Mouse (Mus musculus): ENCODE measurements around the gene Chrdl1.

Chrdl1 gene

DNA sequence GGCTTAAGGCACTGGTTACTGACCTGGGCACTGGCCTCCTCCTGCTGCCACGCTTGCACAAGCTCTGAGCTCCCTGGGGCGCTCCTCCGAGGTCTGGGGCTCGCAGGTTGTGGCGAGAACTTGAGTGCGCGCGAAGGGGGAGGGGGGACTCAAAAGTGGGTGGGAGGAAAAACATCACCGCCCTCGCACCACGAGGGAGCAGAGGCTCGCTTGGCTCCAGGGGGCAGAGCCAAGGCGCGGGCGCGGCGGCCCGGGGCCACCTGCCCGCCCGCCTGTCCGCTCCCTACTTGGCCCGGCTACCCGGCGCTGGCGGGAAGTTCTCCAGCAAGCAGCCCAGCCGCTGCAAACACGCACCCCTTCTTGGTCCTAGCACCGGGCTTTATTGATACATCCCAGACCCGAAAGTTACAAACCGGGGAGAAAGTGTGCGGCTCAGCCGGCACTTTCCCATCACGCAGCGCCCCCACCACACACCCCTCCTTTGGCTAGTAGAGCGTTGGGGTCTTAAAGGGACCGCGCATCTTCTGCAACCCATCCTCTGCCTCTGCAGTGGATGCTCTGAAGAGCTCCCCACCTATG is at the start of gene Chrdl1:
Gene Chrdl1 (minus strand): TSS at position 472 of the 579 bp plus-strand sequence.
- DNase-seq (ENCODE audit: low spot score in 2 of 2): peak in 1 of 2 experiments; percentile 59

DNA sequence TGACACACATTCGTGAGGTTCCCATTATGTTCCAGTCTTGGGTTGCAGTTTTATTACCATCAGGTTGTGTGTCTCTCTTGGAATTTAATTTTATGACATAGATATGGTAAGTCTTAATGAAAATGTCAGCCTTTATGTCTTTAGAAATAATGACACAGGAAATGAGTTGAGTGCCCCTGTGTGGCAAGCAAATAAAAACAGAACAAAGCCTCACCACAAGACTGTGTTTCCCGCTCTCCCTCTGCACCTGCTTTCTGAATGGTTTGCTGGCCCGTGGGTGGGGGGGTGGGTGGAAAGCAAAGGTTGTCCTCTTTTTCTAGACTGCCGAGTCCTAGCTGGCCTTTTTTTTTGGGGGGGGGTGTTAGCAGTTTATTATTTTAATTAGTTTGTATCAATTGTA is 48.6 kb upstream of the Chrdl1 start:
- DNase-seq (ENCODE audit: low spot score in 2 of 2): no peak

DNA sequence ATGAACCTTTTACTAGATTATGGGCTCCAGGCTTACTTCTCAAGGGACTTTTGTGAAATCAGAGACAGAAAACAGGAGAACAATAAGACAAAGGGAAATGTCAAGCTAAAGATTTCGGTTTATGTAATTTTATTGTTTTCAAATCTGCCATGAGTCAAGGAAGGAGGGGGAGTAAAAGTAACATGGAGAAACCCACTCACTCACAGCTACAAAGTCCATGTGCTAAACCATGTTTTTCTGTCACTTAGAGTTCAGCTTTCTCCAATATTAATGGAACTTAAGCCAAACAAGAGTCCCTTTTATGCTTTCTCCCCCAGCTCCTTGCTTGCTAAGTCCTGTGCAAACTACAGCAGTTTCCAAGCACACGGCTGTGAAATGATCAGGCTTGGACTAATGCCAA is 10.5 kb upstream of the Chrdl1 start:
- DNase-seq (ENCODE audit: low spot score in 2 of 2): no peak

DNA sequence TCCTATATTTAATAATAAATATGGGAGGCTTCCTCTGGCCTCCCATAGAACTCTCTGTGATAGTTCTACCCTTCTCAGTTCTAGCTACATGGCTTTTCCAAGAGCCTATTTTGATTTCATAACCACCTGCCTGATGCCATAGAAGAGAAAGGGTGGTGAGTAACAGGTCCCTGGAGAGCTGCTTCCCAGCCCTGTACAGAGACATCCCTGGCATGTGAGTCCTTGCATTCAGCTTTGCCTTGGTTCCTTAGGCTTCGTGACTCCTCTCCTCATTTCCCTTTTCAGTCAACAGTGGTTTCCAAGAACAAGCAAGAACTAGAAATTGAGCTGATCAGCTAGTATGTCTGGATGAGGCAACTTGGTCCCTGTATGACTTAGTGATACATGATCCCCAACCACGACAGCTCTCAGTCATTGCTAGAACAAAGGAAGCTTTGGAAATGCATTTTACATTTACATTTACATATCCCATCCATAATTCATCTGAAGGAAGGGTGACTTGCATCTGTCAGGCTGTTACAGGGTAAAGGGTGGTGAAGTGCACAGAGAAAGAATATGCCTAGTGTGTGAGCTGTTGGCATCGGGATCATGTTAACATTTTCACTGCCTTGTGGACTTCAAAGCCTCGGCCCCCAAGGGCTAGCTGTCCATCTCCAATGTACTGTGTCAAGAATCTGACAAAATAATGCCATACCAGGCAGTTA is 27.7 kb downstream of the Chrdl1 start:
- no peak for DNase-seq (ENCODE audit: low spot score in 2 of 2)

DNA sequence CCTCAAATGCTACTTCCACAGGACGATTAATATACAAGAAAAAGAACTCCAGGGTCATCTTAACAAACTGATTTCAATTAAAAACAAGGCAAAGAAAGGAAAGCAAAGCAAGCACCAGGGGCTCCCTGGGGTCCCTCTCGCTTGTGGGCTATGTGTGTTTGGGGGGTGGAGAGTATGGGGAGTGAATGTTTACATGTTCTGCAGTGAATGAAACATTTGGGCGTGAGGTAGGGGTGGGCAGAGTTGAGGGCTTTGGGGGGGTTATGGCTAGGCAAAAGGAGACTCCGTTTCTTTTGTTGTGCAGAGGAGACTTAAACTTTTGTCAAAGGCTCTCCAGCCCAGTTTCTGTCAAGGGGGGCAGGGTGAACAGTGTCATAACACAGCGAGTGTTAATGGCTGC is 46.8 kb downstream of the Chrdl1 start:
- DNase-seq (ENCODE audit: low spot score in 2 of 2): no peak

DNA sequence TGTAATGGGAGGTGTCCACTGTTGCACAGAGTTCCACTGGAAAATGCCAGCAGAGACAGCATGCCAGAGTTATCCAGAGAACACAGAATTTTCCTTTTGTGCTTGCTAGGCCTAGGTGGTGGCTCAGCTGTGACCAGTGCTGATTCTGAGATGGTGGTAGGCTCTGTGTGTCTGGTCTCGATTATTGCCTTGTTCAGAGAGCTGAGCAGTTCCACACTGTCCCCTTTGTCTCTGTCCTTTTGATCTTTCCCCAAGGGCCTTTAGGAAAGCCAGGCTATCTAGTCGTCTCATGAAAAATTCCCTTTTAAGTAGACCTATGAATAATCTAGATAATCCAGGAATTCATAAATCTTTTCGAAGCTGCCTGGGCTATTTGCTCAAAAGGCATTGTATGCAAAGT is 47.3 kb downstream of the Chrdl1 start:
- no peak for DNase-seq (ENCODE audit: low spot score in 2 of 2)

DNA sequence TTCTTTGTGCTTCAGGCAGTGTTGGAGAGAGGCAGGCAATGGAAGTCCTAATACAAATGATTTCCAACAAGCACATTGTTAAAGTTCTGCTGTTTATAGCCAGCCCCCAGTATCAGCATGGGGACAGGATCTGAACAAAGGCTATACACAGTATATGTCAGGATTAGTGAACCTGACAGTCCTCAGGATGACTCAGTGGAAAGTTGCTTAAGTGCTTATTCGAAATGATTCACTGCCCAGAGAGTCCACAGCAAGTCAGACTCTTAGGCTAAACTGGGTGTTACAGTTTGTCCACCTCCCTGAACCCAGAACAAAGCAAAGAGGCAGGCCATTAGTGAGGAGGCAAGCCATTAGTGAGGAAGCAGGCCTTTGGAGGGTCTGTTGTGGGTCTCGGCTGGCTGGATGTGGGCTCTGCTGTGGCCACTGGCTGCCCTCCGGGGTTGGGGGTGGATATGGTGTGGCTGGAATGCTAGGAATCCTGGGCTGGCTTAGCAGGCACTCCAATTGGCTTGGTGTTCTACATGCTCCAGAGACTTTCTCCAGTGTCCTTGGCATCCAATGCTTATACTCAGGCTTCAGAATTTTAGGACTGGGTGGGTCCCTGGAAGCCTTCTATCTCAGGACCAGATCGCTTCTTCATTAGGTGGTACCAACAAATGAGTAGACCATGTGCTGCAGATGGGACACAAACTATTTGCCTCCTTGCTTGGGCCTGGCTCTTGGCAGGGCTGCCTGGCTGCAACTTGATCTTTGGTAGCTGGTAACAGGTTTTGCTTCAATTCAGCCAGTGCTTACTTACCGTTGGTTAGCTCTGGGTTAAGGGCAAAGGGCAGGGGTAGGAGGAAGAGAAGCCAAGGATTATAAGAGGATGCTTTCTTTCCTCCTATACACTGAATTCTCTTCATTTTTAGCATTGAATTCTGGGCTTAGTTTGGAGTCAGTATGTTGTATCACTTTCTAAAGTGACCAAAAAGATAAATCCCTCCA is 49.3 kb downstream of the Chrdl1 start:
- no peak for DNase-seq (ENCODE audit: low spot score in 2 of 2)

DNA sequence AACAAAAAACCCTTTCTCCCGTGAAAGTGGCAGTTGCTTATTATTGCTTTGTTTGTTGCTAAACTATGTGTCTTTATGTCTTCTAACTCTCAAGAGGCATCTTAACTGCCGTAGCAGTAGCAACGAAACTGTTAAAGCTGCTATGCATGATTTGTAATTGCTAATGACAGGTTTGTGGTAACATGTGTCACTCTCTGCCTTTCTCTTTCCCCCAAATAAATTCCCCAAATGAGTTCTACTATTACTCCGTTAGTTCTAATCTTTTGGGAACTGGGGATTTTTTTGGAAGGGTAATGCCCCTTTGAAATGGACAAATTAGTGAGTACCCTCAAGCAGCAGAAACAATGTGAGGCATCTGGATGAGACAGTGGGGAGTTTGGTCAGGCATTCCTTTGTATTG is 55.9 kb downstream of the Chrdl1 start:
- DNase-seq (ENCODE audit: low spot score in 2 of 2): no peak

DNA sequence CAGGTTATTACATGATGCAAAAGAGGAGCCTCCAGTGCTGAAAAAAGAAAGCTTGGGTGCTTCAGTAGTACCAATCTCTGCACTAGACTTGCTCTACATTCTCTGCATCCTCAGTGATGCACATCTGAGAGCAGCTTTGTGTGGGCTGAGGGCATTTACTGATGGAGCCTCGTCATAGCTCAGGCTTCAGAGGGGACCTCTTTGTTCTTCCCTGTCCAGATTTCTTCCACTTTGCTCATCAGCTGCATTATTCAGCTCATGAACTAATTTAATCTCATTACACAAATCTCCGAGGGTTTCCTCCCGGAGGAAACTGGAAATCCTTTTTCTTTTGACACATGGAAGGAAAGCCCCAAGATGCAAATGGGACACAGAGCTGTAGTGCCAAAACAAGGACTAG is 56.5 kb downstream of the Chrdl1 start:
- no peak for DNase-seq (ENCODE audit: low spot score in 2 of 2)

DNA sequence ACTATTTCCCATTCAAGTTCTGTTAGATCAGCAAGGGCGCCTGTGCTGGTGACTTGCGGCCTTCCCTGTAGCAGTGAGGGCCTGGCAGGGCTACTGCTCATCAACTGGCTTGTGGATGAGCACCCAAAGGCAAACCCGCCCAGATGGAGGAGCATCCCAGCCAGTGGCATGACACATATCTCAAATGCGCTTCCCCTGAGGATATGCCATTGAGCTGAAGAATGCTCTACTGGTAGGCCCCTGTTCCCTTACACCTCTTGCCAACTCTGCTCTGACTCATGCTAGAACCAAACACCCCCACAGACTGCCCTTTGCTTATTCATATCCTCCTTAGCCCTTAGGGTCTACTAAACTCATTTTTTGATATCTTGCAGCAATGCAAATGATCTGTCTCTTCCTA is 57.4 kb downstream of the Chrdl1 start:
- no peak for DNase-seq (ENCODE audit: low spot score in 2 of 2)

DNA sequence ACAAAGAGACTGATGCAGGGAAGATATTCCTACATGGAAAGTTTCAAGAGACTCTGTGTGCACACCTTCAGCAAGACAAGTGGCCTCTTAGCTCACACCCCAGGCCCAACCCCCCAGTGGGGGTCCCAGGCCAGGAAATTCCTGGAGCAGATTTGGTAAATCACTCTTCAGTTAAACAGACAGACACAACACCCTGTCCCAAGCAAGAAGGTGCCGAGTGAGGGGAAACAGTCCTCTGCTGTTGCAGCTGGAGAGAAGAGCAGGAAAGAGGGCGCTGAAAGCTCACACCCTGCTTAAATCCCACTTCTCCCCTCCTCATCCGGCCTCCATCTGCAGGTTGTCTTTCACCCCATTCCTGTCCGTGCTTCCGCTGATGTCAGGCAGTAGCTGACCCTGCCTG is 58.2 kb downstream of the Chrdl1 start:
- no peak for DNase-seq (ENCODE audit: low spot score in 2 of 2)

DNA sequence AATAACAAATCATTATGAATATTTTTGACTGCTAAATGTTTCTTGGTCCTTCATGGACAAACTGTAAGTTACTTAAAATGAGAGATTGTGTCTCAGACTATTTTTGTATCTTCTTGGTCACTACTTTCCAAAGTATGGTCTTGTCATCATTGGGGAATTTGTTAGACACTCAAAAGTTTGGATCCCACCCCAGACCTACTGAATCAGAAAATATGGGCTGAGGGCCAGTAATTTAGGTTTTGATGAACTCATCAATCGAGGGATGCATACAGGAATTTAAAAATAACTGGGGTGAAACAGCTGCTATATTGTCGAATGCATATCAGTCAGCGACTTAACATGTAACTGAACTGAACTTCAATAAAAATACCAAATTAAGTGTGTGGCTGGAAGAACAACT is 80.9 kb downstream of the Chrdl1 start:
- peak in 1 of 2 experiments; percentile 2 for DNase-seq (ENCODE audit: low spot score in 2 of 2)

DNA sequence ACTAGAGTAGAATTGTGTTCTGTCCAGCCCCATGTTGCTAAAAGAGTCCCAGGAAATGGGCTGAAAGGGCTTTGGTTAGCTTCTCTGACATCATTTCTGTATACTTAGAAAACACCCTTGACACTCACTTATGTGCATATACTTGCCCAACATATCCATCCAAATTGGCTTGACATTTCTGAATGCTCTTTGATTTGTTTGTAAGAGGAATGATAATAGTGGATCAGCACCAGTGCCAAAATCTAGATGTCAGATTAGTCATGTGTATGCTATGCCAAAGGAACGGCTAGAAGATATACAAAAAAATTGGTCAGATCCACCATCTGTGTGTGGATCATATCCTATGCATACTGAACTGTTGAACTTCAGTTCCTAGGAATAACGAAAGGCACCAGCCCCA is 99.3 kb downstream of the Chrdl1 start:
- no peak for DNase-seq (ENCODE audit: low spot score in 2 of 2)

DNA sequence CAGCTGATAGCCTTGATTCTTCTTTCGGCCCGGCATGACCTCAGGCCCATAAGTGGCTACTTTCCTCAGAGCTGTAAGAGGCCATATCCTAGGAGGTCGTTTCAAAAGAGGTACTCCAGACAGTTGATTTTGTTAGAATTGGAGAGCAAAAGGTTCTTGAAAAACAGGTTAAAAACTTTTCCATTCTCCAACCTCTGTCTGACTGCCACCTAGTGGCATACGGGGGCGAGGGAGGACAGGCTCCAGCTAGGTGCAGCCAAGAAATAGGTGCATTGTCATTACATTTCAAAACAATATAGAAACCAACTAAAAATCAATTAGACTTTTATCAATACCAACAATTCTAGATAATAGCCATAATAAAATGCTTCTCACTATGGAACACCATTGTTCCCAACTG is 118.9 kb downstream of the Chrdl1 start:
- DNase-seq (ENCODE audit: low spot score in 2 of 2): no peak

DNA sequence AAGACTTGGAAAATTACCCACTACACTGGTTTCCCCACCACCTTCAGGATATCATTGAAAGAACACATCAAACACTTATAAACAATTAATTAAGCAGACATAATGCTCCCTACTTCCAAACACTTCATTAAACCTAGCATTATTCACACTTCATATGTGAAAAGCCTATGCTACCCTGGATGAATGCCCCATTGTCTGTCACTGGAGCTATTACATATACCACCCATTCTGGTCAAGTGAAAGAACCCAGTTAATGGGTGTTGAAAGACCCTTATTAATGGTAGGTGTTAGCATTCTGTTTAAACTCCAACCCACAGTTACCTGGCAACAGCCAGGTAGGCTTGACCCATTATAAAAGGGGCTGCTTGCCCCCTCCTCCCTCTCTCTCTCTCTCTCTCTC is 143.4 kb downstream of the Chrdl1 start:
- no peak for DNase-seq (ENCODE audit: low spot score in 2 of 2)

All from spleen, postnatal 4 days (tissue).